Mouse (Mus musculus) left cerebral cortex, postnatal 10 days (tissue): ENCODE measurements at regions not wholly inside any gene's neighbourhood (a gene's known extent, or its start where the extent isn't known, plus 50 kb on each side); places are given as distances from the start of the nearest gene placed in this dataset.

Source experiments
- DNase-seq, 2 experiments: peaks; one replicate each; pipeline ENCODE4 v3.0.0; 2021 to 2022; ENCODE audit warnings: low spot score in 2 of 2, mixed read lengths in 1 of 2; ENCODE audit errors: extremely low spot score in 1 of 2
- intact Hi-C: fragments of 180-260 bp; cut with DNase I; formaldehyde crosslinking; loops from one replicate; pipeline ENCODE4 v1.15.1; 2025

DNA sequence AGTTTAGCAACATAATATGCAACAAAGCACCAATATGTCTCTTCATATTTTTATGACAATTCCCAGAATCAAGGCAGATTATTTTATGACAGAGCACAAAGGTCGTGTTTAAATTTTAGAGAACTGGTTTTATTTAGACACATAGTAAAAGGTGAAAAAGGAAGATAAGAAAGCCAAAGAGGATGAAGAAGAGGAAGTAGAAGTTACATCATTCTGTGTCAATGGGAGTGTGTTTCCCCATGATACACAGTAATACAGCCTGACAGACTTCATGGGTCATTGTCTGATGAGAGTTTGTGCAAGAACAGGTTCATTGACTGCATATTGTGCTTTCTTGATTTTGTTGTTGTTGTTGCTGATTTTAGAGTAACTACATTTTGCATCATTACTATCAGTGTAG is 1053.7 kb upstream of the Adgrl3 start:
- DNase-seq = no peak
- intact Hi-C loops = no loop called here

DNA sequence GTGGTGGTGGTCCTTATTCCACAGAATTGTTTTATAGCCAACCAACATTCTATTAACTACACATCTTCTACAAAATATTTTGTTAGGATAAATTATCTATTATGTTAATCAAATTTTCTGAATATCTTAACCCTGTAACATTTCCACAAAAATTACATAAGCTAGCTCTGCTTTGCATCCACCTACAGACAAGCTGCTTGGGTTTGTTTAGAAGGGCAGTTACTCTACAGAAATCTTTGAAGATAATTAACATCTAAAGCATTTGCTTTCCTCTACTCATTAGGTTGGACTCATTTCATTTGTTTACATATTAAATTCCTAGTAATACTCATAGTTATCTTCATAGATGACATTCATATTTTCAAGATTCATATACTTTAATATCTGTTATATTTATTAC is 1014.5 kb upstream of the Adgrl3 start:
- intact Hi-C loops = no loop called here
- no peak for DNase-seq

DNA sequence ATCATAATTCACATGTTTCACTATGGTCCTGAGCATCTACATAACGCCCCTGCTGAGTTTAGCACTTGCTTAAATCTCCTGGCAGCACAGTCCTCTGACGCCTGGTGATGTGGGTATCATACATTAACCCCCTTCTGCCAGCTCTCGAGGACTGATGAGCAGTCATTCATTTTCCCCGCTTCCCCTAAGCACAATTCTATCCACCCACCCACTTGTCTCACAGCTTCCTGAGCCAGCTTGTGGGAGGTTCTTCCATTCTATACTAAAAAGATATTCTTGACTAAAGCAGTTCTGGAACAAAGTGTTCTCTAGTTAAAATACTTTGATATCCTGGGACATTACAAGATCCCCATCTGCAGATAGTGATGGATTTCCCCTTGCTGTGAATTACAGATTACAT is 981.1 kb upstream of the Adgrl3 start:
- intact Hi-C loops = no loop called here
- peak in 1 of 2 experiments; percentile 5 for DNase-seq

DNA sequence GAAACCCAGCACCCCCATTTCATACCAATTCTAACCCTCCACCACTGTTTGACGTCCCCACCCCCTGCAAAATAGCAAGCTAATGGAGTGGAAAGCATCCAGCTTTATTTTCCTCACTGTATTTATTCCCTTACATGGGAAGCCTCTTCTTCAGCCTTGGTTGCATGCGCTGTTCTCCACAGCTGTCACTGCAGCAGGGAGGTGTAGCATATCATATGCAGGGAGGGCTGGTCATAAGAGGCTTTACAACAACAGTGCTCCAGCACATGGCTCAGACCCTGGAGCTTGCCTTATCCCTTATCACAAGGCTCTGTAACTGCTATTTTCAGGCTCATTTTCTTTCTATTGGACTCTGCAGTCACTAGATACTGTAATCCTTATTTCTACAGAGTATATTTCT is 980.5 kb upstream of the Adgrl3 start:
- intact Hi-C loops = no loop called here
- DNase-seq = no peak
